Mouse (Mus musculus) naive thymus-derived CD4-positive, alpha-beta T cell, adult 2 months (primary cell): Measurements from ENCODE around the gene Rab28.

Experiments
- DNase-seq: peaks from one replicate; pipeline ENCODE4 v3.0.0-alpha.2; 2011; ENCODE audit warnings: low read depth

Gene Rab28

GRCm38 (mm10) chr5:41627224-41628144 lies 80.5 kb downstream of the Rab28 start:
- DNase-seq, result no peak

- no peak for DNase-seq
Observed at GRCm38 (mm10) chr5:41625544-41625943, 82.4 kb downstream of the Rab28 start.

GRCm38 (mm10) chr5:41621748-41622147 lies 86.2 kb downstream of the Rab28 start:
- DNase-seq, result no peak

GRCm38 (mm10) chr5:41618966-41619365 lies 89.0 kb downstream of the Rab28 start:
- DNase-seq, result no peak

GRCm38 (mm10) chr5:41610447-41611030 lies 97.4 kb downstream of the Rab28 start:
- DNase-seq, result no peak

- no peak for DNase-seq
Observed at GRCm38 (mm10) chr5:41596242-41597117, 111.5 kb downstream of the Rab28 start.

GRCm38 (mm10) chr5:41595199-41595598 lies 112.8 kb downstream of the Rab28 start:
- no peak for DNase-seq

- DNase-seq, result no peak
Observed at GRCm38 (mm10) chr5:41578051-41578450, 129.9 kb downstream of the Rab28 start.
